Mouse (Mus musculus) bone marrow macrophage, adult 2 months (primary cell): ENCODE data around the gene Mars.

ENCODE experiments used
- CTCF ChIP-seq: IDR thresholded peaks from 2 replicates; pipeline ENCODE4 v1.5.1; 2012; ENCODE audit warnings: low read depth, mild to moderate bottlenecking, low read length, moderate library complexity
- POLR2A ChIP-seq: IDR thresholded peaks from 2 replicates; pipeline ENCODE4 v1.6.1; 2012; ENCODE audit warnings: mild to moderate bottlenecking, low read depth, low read length, borderline replicate concordance

GRCm38 (mm10) chr10:127274261-127275022 lies 37.1 kb downstream of the Mars start:
- TF ChIP-seq POLR2A (no peak), CTCF (no peak)
